Mouse (Mus musculus): ENCODE data around the gene Olfr789.

Olfr789 gene

DNA sequence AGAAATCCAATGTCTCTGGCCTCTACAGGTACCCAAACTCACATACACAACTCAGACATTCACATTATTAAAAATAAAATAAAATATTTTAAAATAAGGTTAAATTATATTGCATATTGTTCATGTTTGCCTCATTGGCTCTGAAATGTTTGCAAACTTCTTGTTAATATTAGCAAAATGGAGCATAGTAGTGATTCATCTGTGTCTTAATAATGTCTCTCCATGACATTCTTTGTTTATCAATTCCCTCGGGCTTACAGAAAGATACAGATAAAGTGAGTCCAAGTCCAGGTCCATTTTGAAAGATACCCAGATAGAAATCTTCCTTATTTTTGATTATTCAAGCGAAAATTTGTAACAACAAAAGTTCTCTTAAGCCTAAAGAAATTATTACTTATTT lies at the start of gene Olfr789:
Olfr789 (plus strand) TSS at position 301 of the 400 bp plus-strand sequence.
- DNase-seq (ENCODE audit: low read depth, low spot score), result no peak

DNA sequence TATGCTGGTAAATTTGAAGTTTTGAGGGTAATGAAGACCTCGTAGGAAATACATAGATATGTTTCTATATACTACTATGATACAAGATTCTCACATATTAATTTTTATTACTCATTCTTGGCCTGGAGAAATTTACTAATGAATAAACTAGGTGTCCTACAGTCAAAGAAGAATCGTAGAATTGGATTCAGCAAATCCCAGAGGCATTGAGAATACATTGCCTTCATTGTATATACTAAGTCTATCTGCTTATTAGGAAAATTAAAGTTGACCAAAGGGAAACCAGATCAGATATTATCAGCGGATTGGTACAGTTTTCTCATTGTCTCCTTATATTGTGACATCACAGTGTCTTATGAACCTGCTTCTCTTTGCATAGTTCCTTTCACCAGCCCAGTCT lies 23.0 kb upstream of the Olfr789 start, which contains the start of gene Olfr787:
Olfr787 (plus strand) TSS at position 301 of the 400 bp plus-strand sequence.
- DNase-seq (ENCODE audit: low read depth, low spot score), result no peak

DNA sequence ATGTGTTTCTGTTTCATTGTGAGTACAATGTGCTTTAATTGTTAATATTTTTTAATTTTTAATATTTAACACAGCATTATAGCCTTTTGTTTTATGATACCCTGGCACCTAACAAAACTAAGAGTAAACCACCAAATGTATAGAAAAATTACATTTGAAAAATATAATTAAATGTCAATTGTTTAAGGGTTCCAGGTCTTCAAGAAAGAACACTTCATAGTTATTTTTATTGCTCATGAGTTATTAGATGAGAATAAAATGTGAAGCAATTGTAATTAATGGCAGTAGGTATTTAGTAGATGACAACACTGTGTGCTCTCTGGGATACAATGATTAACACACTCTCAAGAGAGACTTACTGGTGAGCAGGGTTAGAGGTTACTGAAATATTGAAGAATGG lies 13.9 kb upstream of the Olfr789 start, which contains the start of gene Olfr788:
Olfr788 (plus strand) TSS at position 301 of the 400 bp plus-strand sequence.
- DNase-seq (ENCODE audit: low read depth, low spot score), result no peak

DNA sequence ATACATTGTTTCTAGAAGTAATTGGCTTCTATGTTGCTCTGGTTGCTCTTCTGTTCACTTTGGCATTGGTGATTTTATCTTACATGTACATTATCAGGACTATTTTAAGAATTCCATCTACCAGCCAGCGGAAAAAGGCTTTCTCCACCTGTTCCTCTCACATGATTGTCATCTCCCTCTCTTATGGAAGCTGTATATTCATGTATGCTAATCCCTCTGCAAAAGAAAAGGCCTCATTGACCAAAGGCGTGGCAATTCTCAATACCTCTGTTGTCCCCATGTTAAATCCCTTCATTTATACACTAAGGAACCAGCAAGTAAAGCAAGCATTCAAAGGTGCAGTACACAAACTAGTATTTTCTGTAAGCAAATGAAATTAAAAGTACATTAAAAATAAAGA lies 11.3 kb upstream of the Olfr789 start:
- no peak for DNase-seq (ENCODE audit: low read depth, low spot score)

DNA sequence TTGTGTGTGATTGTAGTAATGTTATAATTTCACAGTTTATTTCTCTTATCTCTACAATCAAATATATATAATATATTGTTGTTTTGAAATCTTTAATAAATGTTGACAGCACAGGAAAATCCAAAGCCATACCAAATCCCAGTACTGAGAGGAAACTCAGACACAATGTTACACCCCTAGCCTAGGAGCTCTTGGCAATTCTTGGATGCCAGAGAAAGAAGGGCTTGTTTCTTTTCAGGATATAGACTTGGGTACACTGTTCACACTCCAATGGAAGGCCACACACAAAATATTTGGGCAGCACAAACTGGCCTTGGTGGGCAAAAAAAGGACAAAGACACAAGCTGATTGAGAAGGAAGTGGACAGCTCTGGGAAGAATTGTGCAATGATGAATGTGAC lies 10.8 kb upstream of the Olfr789 start:
- no peak for DNase-seq (ENCODE audit: low read depth, low spot score)

DNA sequence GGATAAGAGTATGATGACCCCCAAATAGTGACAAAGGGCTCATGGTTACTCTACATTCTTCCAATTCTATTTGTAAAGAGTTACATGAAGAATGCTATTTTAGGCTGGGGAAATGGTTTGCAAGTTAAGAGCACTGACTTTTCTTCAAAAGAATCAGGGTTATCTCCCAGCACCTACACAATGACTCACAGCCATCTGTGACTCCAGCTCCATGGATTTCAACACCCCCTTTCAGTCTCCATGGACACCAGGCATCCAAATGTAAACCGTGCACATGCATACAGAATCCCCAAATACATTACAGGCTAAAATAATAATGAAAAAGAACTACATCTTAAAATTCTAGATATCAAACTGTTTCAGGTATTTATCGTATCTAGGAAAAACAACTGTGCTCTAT lies 5.5 kb downstream of the Olfr789 start:
- no peak for DNase-seq (ENCODE audit: low read depth, low spot score)

DNA sequence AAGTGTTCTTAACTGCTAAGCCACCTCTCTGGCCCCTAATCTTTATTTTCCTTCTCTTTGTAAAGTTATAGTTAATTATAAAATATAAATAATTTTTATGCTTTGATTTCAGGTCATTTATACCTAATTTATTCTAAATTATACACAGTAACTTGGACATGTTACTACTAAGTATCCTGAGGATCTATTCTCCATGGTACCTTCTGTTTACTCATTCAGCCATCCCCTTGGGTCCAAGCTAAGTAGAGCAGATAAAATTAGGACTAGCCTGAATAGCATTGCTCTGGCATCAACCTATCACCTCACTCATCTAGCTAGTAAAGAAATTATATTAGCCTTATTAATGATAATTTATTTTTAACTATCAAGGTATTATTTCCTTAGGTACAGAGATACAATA lies 13.6 kb downstream of the Olfr789 start, which contains the start of gene Olfr790:
Olfr790 (plus strand) TSS at position 301 of the 400 bp plus-strand sequence.
- no peak for DNase-seq (ENCODE audit: low read depth, low spot score)

DNA sequence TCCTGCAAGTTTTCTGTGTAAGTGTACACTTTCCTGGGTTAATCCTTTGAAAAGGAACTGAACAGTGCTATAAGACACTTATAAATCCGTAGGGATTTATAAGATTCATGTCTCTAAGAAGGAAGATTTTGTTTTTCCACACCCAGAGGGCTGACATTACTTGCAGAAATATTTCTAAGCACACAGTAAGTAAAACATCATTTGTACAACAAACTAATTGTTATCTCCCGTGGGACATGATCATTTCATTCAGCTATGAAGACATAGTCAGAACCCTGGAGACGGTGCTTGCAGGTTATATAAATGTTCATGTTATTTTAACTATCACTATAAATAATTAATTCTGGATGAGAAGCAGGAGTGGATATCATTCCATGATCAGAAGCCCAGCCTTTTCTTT lies 36.9 kb downstream of the Olfr789 start, which contains the start of gene Olfr791:
Olfr791 (plus strand) TSS at position 301 of the 400 bp plus-strand sequence.
- no peak for DNase-seq (ENCODE audit: low read depth, low spot score)

DNA sequence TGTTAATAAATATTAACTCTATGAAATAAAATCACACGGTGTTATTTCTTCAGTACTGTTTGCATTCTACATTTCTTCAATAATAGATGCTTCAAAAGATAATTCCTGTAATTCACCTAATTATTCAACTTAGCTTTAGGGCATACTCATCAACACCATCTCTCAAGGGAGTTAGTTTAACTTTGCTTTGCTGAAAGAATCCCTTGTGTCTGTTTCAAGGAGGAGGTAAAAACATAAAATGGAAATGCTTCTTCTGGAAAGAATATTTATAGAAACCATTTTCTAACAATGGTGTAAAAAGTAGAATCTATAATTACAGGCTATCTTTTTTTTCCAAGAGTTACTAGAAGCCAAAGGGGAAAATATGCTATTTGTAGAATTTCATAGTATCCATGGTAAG lies 54.3 kb downstream of the Olfr789 start, which contains the start of gene Olfr792:
Olfr792 (plus strand) TSS at position 301 of the 400 bp plus-strand sequence.
- DNase-seq (ENCODE audit: low read depth, low spot score), result no peak
